Mouse (Mus musculus) heart, adult 9 months (tissue): ENCODE results near the gene Gm45521.

ENCODE experiments used
- DNase-seq, 2 experiments: peaks; one replicate each; pipeline ENCODE4 v3.0.0; 2022; ENCODE audit warnings: low spot score in 2 of 2

Gene Gm45521

DNA sequence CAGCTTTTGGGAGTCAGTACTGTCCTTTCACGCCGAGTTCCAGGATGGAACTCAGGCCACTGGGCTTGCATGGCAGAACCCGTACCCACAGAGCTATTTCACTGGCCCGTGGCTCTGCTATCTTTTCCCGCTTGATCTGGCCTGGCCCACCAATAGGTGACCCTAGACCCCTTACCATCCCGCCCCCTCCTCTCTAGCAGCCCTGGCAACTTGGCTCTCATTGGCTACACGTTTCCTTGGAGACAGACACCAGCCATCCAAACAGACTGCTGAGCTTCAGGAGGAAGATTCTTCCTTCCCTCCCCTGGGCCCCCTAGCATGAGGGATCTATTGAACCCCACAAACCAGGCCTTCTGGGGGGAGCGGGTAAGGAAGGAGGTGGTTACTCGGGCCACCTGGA, at the start of gene Gm45521:
Gm45521 (plus strand) TSS at position 240 of the 400 bp plus-strand sequence.
- no peak for DNase-seq

- no peak for DNase-seq
Measured at GRCm38 (mm10) chr14:7909472-7909871, 47.6 kb upstream of the Gm45521 start.

GRCm38 (mm10) chr14:7913842-7914241, 43.2 kb upstream of the Gm45521 start:
- peak in 1 of 2 experiments; percentile 27 for DNase-seq

- DNase-seq: no peak
Measured at GRCm38 (mm10) chr14:7914461-7914860, 42.6 kb upstream of the Gm45521 start.

DNA sequence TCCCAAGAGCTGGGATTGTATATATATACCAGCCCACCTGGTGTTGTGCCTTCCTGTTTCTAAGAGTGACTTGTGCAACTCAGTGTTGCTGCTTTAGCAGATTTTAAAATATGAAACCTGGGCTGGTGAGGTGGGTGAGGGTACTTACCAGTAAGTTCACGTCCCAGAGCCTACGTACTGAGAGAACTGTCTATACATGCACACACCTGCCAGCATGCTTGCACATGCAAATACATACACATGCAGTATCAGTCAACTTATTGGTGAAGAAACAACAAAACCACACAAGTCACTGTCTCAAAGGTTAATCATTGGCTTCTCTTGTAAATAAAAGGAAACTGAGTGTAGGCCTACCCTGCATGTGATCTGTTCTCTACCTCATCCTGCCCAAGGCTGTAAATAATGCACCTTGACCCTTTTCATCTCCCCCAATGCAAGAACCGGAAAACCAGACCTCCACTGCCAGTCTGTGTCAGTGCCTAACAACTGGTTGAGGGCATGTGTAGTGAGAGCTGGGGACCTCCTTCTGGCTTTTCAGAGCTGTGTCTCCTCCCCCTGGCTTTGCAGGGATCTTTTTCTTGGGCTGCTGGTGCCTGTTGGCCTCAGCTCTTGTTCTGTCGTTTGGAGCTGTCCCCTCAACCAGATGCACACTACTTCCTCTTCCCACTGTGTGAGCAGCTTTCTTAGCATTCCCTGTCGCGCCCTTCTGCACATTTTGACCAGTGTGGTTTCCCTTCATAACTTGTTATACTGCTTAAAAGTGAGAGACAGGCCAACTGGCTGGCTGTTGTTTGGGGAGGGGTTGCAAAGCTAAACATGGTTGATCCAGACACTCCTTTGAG, 38.7 kb upstream of the Gm45521 start:
- no peak for DNase-seq

GRCm38 (mm10) chr14:7919309-7919708, 37.8 kb upstream of the Gm45521 start:
- no peak for DNase-seq

DNA sequence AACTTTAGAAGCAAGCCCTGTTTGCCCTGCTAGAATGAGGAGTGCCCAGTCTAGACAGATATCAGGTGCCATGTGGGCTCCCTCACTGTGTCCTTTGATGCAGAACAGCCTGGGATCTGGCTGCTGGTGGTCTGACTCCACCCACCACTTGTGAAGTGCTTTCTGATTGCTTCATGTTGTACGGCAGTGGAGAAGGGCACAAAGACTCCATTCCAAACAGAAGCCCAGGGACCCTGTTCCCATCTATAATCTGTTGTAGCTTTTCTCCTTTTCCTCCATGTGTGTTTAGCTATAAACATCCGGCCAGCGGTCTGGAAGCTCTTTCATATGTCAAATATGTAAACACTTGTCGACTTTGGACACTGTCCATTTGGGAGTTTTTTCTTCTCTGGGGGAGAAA, 37.2 kb upstream of the Gm45521 start:
- no peak for DNase-seq

DNA sequence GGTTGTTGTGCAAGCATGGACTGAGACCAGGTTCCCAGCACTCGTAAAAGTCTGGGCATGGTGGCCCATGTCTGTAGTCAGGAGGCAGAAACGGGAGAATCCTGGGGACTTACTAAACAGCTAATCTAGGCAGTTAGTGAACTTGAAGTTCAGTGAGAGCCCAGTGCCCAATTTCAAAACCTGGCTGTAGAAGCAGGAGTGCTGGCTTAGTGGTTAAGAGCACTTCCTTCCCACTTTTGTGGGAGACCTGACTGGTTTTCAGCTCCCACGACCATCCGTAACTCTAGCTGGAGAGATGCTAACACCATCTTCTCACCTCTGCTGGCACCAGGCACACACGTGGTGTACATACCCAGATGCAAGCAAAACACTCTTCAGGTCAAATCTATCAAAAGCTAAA, 35.6 kb upstream of the Gm45521 start:
- DNase-seq: no peak

DNA sequence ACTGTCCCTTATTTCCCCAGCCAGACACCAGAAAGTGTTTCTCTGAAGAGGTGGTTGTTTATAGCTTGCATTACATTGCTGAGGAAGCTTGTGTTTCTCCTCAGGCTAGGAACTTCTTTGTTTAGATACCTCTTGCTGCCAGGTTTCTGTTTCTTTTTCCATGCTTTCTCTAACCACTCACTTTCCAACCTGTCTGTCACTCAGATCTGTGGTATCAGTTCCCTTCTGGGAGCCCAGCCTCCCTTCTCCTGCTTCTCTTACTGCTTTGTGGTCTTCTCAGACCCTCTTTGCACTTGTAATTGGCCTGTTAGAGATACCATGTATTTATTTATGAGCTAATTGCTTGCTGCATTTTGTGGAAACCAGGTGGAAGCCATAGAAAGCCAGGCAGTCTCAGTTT, 33.5 kb upstream of the Gm45521 start:
- no peak for DNase-seq

DNA sequence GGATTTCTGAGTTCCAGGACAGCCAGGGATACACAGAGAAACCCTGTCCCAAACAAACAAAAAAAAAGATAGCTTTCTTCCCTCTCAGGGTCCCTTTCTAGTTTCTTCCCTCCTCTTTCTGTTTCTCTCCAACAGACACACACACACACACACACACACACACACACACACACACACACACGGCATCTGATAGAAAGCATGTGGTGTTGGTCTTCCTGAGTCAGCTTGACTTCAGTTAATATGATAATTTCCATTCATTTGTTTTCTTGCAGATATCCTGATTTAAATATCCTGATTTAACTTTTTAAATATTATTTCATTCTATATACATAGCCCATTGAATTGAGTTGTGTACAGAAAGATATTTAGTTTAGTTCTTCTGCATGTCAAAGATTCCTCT, 28.7 kb upstream of the Gm45521 start:
- no peak for DNase-seq

- DNase-seq: no peak
Measured at GRCm38 (mm10) chr14:7929029-7929428, 28.1 kb upstream of the Gm45521 start.

DNA sequence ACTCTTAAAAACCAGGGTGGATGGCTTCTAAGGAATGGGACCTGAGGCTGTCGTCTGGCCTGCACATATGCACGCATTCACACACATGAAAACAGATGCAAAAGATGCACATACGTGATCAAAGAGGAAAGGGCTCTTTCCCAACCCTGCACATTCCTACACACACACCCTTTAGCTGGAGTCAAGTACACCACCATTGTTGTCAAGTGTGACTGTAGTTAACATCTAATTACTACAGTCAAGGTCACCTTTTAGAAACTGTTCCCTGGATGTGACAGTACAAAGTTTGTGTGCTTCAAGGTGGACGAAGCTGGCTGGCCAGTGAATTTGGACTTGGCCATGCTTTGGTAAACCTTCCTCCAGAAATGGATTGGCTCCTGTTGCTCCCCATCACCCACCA, 24.9 kb upstream of the Gm45521 start:
- no peak for DNase-seq

- no peak for DNase-seq
Measured at GRCm38 (mm10) chr14:7934166-7934565, 22.9 kb upstream of the Gm45521 start.

DNA sequence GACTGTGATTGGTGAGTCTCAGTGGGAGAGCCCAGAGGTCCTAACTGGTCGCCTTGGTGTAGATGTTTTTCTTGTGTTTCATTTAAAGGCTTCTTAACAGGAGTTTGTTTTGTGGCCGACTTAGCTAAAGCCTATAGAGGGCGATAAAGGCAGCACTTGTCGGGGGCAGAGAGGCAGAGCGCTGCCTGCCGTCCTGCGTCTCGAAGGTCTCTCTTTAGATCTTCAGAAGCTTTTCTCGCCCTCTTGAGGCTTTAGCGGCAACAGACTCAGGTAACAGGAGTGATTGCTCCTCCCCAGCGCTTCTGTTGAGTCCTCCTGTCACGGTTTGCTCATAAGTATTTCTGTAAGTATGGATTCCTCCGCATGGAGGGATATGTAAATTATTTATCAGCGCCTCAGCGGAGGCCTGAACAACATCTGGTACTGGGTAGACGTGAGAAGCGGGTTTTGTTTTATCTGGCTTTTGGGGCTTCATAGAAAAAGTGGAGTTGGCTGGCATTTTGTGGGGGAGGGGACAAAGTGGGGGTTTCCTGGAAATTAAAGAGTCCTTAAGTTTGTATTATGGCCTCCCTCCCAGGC, 19.9 kb upstream of the Gm45521 start:
- no peak for DNase-seq

GRCm38 (mm10) chr14:7938809-7939784, 18.0 kb upstream of the Gm45521 start:
- no peak for DNase-seq

DNA sequence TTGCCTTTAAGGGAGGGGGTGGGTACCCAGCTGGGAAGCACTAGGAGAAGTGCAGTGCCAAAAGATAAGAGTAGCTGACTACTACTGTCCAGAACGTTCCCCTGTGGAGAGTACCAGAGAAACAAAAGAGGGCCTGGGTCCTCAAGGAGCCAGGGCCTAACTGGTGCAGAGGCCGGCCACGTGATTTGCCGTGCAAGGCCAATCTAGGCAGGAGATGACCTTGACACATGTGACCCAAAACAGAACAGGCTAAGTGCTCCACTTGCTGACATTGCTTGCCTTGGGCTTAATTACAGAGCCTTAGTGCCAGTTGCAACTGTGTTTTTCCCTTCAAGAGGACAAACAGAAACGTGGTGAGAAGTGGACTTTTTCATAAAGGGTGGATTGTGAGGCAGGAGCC, 15.7 kb upstream of the Gm45521 start:
- no peak for DNase-seq

GRCm38 (mm10) chr14:7943101-7943800, 13.8 kb upstream of the Gm45521 start:
- DNase-seq: peak in 1 of 2 experiments; percentile 31

DNA sequence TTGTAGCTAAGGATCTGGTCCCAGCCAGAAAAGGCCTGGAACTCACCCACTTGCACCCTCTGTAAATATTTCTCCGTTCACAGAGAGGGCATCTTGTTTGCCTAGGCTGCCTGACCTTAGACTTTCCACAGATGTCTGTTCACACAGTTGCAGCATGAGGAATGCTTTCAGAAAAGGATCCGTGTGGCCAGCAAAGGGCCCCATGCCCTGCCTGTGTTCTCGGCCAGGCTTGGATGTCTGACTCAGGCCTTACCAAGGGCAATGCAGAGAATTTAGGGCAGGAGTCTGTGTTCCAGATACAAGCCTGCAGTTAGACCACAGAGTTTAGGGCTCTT, 13.3 kb upstream of the Gm45521 start:
- no peak for DNase-seq

DNA sequence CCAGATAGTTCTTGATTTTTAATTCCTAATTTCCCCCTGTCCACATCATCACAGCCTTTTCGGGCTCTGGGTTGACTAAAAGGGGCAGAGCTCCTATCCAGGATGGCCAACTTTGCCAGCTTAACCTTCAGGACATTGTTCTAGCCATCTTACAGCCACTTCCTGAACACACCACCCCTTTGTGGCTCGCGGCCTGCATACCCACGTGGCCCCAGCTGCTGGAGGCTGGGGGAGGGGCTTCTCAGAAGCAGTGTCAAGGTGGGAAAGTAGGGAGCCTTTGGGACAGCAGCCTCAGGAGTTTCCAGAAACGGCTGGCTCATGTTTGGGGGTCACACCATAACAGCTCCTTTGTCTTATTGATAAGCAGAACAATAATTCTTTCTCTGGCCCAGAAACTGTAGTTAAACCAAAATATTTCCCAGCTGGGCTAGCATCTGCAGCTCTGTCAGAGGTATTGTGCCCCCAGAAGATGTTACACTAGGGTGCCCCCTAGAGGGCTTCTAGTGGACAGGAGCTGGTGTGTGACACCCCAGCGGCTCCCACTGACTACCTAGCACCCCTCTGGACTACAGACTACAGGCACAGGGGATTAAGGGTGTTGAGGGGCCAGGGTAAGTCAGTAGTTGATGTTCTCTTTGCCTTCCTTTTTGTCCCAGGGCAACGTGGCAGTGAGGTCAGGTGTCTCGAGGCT, 12.6 kb upstream of the Gm45521 start:
- no peak for DNase-seq

GRCm38 (mm10) chr14:7945261-7945660, 11.8 kb upstream of the Gm45521 start:
- DNase-seq: no peak

- no peak for DNase-seq
Measured at GRCm38 (mm10) chr14:7951234-7951633, 5.9 kb upstream of the Gm45521 start.
